Mouse (Mus musculus) lung, embryonic 15.5 days (tissue): ENCODE measurements at regions not wholly inside any gene's neighbourhood (a gene's known extent, or its start where the extent isn't known, plus 50 kb on each side); places are given as distances from the start of the nearest gene placed in this dataset.
A peak's percentile ranks its signal among the peaks of the same experiment; 100 is the strongest.

ENCODE experiments used
- ATAC-seq: fragments of 200-750 bp; cut with Nextera tagmentation; 2 replicates; pipeline ENCODE4 v1.8.0; 2017; ENCODE audit warnings: moderate number of reproducible peaks, borderline replicate concordance; ENCODE audit not compliant: low FRiP score, low TSS enrichment; ENCODE audit errors: extremely low read depth
- H3K27ac ChIP-seq: fragments of 300-500 bp; sonication (generic); 2 replicates; pipeline ENCODE4 v1.5.1; 2015; ENCODE audit warnings: moderate library complexity, mild to moderate bottlenecking, inconsistent platforms
- H3K27me3 ChIP-seq: fragments of 300-500 bp; sonication (generic); 2 replicates; pipeline ENCODE4 v1.6.1; 2015; ENCODE audit warnings: inconsistent platforms
- H3K36me3 ChIP-seq: fragments of 300-500 bp; sonication (generic); 2 replicates; pipeline ENCODE4 v1.6.1; 2015; ENCODE audit warnings: inconsistent platforms
- H3K4me1 ChIP-seq: fragments of 300-500 bp; sonication (generic); 2 replicates; pipeline ENCODE4 v1.6.1; 2015; ENCODE audit warnings: inconsistent platforms
- H3K4me2 ChIP-seq: fragments of 300-500 bp; sonication (generic); 2 replicates; pipeline ENCODE4 v1.6.1; 2015; ENCODE audit warnings: inconsistent platforms, mild to moderate bottlenecking, moderate library complexity
- H3K4me3 ChIP-seq: fragments of 300-500 bp; sonication (generic); 2 replicates; pipeline ENCODE4 v1.5.1; 2015; ENCODE audit warnings: mild to moderate bottlenecking, inconsistent platforms
- H3K9ac ChIP-seq: fragments of 300-500 bp; sonication (generic); 2 replicates; pipeline ENCODE4 v1.6.1; 2015; ENCODE audit warnings: inconsistent platforms
- H3K9me3 ChIP-seq: fragments of 300-500 bp; sonication (generic); 2 replicates; pipeline ENCODE4 v1.6.1; 2016; ENCODE audit warnings: inconsistent platforms
- WGBS: fragments of 180-500 bp; shearing (Covaris S2); methylation state at CpG from one replicate; pipeline ENCODE4 v1.1.7; 2015; 5-methylcytosine and 5-hydroxymethylcytosine counted together

- H3K4me2 ChIP-seq, result no peak overlapping the region
- no peaks in the 10 kb centered on the region for H3K4me1 ChIP-seq
- H3K9me3 ChIP-seq, result no peaks in the 10 kb centered on the region
- no peak for ATAC-seq
- no peak overlapping the region for H3K9ac ChIP-seq
- 84% methylated on average over 5 of the region's 5 CpGs for WGBS
- no peak overlapping the region for H3K4me3 ChIP-seq
- H3K36me3 ChIP-seq, result no peaks in the 10 kb centered on the region
- no peaks in the 10 kb centered on the region for H3K27me3 ChIP-seq
- H3K27ac ChIP-seq, result no peak overlapping the region
Observed at GRCm38 (mm10) chr9:32962679-32963205, 326.7 kb downstream of the Ets1 start.

GRCm38 (mm10) chr9:32968446-32968845 is 332.4 kb downstream of the Ets1 start:
- Histone ChIP-seq H3K4me3 (no peak overlapping the region), H3K27ac (no peak overlapping the region), H3K9ac (no peak overlapping the region), H3K9me3 (no peaks in the 10 kb centered on the region), H3K4me1 (peaks cover 9% of the 10 kb centered on the region; the same call in 1 of the 2 replicates), H3K36me3 (no peaks in the 10 kb centered on the region), H3K27me3 (no peaks in the 10 kb centered on the region), H3K4me2 (no peak overlapping the region)
- WGBS, result 13% methylated on average over 2 of the region's 2 CpGs
- ATAC-seq, result no peak

- no peaks in the 10 kb centered on the region for H3K27me3 ChIP-seq
- no peak overlapping the region for H3K9ac ChIP-seq
- H3K27ac ChIP-seq, result no peak overlapping the region
- H3K36me3 ChIP-seq, result no peaks in the 10 kb centered on the region
- no peak overlapping the region for H3K4me2 ChIP-seq
- no peaks in the 10 kb centered on the region for H3K9me3 ChIP-seq
- H3K4me3 ChIP-seq, result no peak overlapping the region
- WGBS, result 73% methylated on average over 5 of the region's 5 CpGs
- H3K4me1 ChIP-seq, result peaks cover 9% of the 10 kb centered on the region; the same call in 1 of the 2 replicates
- no peak for ATAC-seq
Observed at GRCm38 (mm10) chr9:32971421-32971820, 335.4 kb downstream of the Ets1 start.

- no peak overlapping the region for H3K9ac ChIP-seq
- H3K4me3 ChIP-seq, result no peak overlapping the region
- no peak for ATAC-seq
- no peak overlapping the region for H3K4me2 ChIP-seq
- H3K27ac ChIP-seq, result no peak overlapping the region
- WGBS, result 88% methylated on average over 7 of the region's 7 CpGs
- no peaks in the 10 kb centered on the region for H3K9me3 ChIP-seq
- H3K27me3 ChIP-seq, result no peaks in the 10 kb centered on the region
- H3K36me3 ChIP-seq, result no peaks in the 10 kb centered on the region
- peaks cover 9% of the 10 kb centered on the region; the same call in 1 of the 2 replicates for H3K4me1 ChIP-seq
Observed at GRCm38 (mm10) chr9:32971926-32972325, 335.9 kb downstream of the Ets1 start.

- Histone ChIP-seq H3K9me3 (no peaks in the 10 kb centered on the region), H3K4me3 (no peak overlapping the region), H3K36me3 (no peaks in the 10 kb centered on the region), H3K27ac (no peak overlapping the region), H3K27me3 (no peaks in the 10 kb centered on the region), H3K4me2 (no peak overlapping the region), H3K9ac (no peak overlapping the region), H3K4me1 (peaks cover 9% of the 10 kb centered on the region; the same call in 1 of the 2 replicates)
- no peak for ATAC-seq
- WGBS, result 77% methylated on average over 7 of the region's 7 CpGs
Observed at GRCm38 (mm10) chr9:32972431-32973052, 336.5 kb downstream of the Ets1 start.

GRCm38 (mm10) chr9:32977732-32978131 is 341.7 kb downstream of the Ets1 start:
- no peak for ATAC-seq
- H3K27ac ChIP-seq, result no peak overlapping the region
- WGBS, result 44% methylated on average over 7 of the region's 7 CpGs

GRCm38 (mm10) chr9:32980846-32981245 is 344.8 kb downstream of the Ets1 start:
- no peaks in the 10 kb centered on the region for H3K27me3 ChIP-seq
- H3K36me3 ChIP-seq, result no peaks in the 10 kb centered on the region
- ATAC-seq, result no peak
- no peak overlapping the region for H3K4me3 ChIP-seq
- H3K4me2 ChIP-seq, result no peak overlapping the region
- H3K9ac ChIP-seq, result no peak overlapping the region
- no peak overlapping the region for H3K27ac ChIP-seq
- no peaks in the 10 kb centered on the region for H3K4me1 ChIP-seq
- H3K9me3 ChIP-seq, result no peaks in the 10 kb centered on the region

More at GRCm38 (mm10) chr9:32977732-32978131, 341.7 kb downstream of the Ets1 start:
- H3K4me2 ChIP-seq, result no peak overlapping the region
- H3K9ac ChIP-seq, result no peak overlapping the region
- no peak overlapping the region for H3K4me3 ChIP-seq
- H3K36me3 ChIP-seq, result no peaks in the 10 kb centered on the region
- no peaks in the 10 kb centered on the region for H3K4me1 ChIP-seq
- no peaks in the 10 kb centered on the region for H3K9me3 ChIP-seq
- no peaks in the 10 kb centered on the region for H3K27me3 ChIP-seq

- H3K4me1 ChIP-seq, result no peaks in the 10 kb centered on the region
- WGBS, result 48% methylated on average over 2 of the region's 2 CpGs
- H3K36me3 ChIP-seq, result no peaks in the 10 kb centered on the region
- H3K27ac ChIP-seq, result no peak overlapping the region
- H3K9ac ChIP-seq, result no peak overlapping the region
- H3K27me3 ChIP-seq, result no peaks in the 10 kb centered on the region
- no peak overlapping the region for H3K4me3 ChIP-seq
- ATAC-seq, result no peak
- H3K9me3 ChIP-seq, result no peaks in the 10 kb centered on the region
- H3K4me2 ChIP-seq, result no peak overlapping the region
Observed at GRCm38 (mm10) chr9:32983182-32983581, 347.2 kb downstream of the Ets1 start.

GRCm38 (mm10) chr9:32986836-32987673 is 351.0 kb downstream of the Ets1 start:
- WGBS, result 34% methylated on average over 9 of the region's 9 CpGs
- Histone ChIP-seq H3K4me1 (no peaks in the 10 kb centered on the region), H3K27ac (no peak overlapping the region), H3K27me3 (no peaks in the 10 kb centered on the region), H3K36me3 (no peaks in the 10 kb centered on the region), H3K4me3 (no peak overlapping the region), H3K9me3 (no peaks in the 10 kb centered on the region), H3K4me2 (no peak overlapping the region), H3K9ac (no peak overlapping the region)
- no peak for ATAC-seq

GRCm38 (mm10) chr9:32989006-32989405 is 353.0 kb downstream of the Ets1 start:
- Histone ChIP-seq H3K27me3 (no peaks in the 10 kb centered on the region), H3K27ac (no peak overlapping the region), H3K9me3 (no peaks in the 10 kb centered on the region), H3K4me1 (no peaks in the 10 kb centered on the region), H3K9ac (no peak overlapping the region), H3K36me3 (no peaks in the 10 kb centered on the region), H3K4me2 (no peak overlapping the region), H3K4me3 (no peak overlapping the region)
- WGBS, result 78% methylated on average over 1 of the region's 1 CpGs
- no peak for ATAC-seq

GRCm38 (mm10) chr9:32998323-32998722 is 362.3 kb downstream of the Ets1 start:
- no peak overlapping the region for H3K4me3 ChIP-seq
- H3K36me3 ChIP-seq, result no peaks in the 10 kb centered on the region
- H3K4me2 ChIP-seq, result no peak overlapping the region
- no peaks in the 10 kb centered on the region for H3K27me3 ChIP-seq
- no peaks in the 10 kb centered on the region for H3K9me3 ChIP-seq
- peaks cover 11% of the 10 kb centered on the region; the same call in 1 of the 2 replicates for H3K4me1 ChIP-seq
- no peak for ATAC-seq
- H3K27ac ChIP-seq, result no peak overlapping the region
- WGBS, result 85% methylated on average over 1 of the region's 1 CpGs
- H3K9ac ChIP-seq, result no peak overlapping the region

- Histone ChIP-seq H3K27ac (no peak overlapping the region), H3K27me3 (no peaks in the 10 kb centered on the region), H3K36me3 (no peaks in the 10 kb centered on the region), H3K4me3 (no peak overlapping the region), H3K4me2 (peak overlapping the region; percentile 17; the same call in 1 of the 2 replicates), H3K9me3 (no peaks in the 10 kb centered on the region), H3K4me1 (peaks cover 11% of the 10 kb centered on the region; the same call in 1 of the 2 replicates), H3K9ac (no peak overlapping the region)
- no peak for ATAC-seq
- WGBS, result 25% methylated on average over 7 of the region's 7 CpGs
Observed at GRCm38 (mm10) chr9:33000691-33001164, 364.7 kb downstream of the Ets1 start.
